Mouse (Mus musculus): ENCODE data around the gene Lgals12. TPM values are rescaled to one million over a fixed set of nuclear protein-coding genes. Genes with fewer than 3 reads are reported as not detected.
A peak's percentile ranks its signal among the peaks of the same experiment; 100 is the strongest.

Lgals12 gene
- not detected in 2 replicates for polyA plus RNA-seq (2015; fragmentation: Nextera tagmentation; extraction: Ambion mirVana)

GRCm38 (mm10) chr19:7606801-7607689 lies at the start of gene Lgals12:
Lgals12 (minus strand) TSS chr19:7607193.
- H3K9me3 ChIP-seq (replicated peaks) = no peaks in the 10 kb centered on the region
- H3K4me3 ChIP-seq (replicated peaks) = no peak within 1 kb of the TSS
- H3K4me1 ChIP-seq (replicated peaks) = peaks cover 9% of the 10 kb centered on the region
- WGBS (ENCODE audit: insufficient replicate concordance) = 12% methylated on average over 15 of the region's 15 CpGs
- no peak within 1 kb of the TSS for H3K9ac ChIP-seq
- ATAC-seq (ENCODE audit: low read depth) (no peak), DNase-seq (no peak)
- H3K27ac ChIP-seq = no peak within 1 kb of the TSS
- H3K36me3 ChIP-seq = no peaks in the 10 kb centered on the region
- peaks cover 44% of the 10 kb centered on the region for H3K27me3 ChIP-seq
- H3K4me2 ChIP-seq = peak within 1 kb of the TSS; percentile 45

- Histone ChIP-seq H3K9me3 (replicated peaks) (no peaks in the 10 kb centered on the region), H3K4me2 (no peak overlapping the region), H3K4me1 (replicated peaks) (no peaks in the 10 kb centered on the region), H3K36me3 (no peaks in the 10 kb centered on the region), H3K9ac (no peak overlapping the region), H3K27ac (no peak overlapping the region), H3K4me3 (replicated peaks) (no peak overlapping the region), H3K27me3 (no peaks in the 10 kb centered on the region)
- WGBS (ENCODE audit: insufficient replicate concordance) = 61% methylated on average over 8 of the region's 8 CpGs
- ATAC-seq (ENCODE audit: low read depth) = no peak
- no peak for DNase-seq
Measured at GRCm38 (mm10) chr19:7648913-7649666, 42.1 kb upstream of the Lgals12 start.

- 40% methylated on average over 1 of the region's 1 CpGs for WGBS (ENCODE audit: insufficient replicate concordance)
Measured at GRCm38 (mm10) chr19:7633786-7634185, 26.8 kb upstream of the Lgals12 start.

DNA sequence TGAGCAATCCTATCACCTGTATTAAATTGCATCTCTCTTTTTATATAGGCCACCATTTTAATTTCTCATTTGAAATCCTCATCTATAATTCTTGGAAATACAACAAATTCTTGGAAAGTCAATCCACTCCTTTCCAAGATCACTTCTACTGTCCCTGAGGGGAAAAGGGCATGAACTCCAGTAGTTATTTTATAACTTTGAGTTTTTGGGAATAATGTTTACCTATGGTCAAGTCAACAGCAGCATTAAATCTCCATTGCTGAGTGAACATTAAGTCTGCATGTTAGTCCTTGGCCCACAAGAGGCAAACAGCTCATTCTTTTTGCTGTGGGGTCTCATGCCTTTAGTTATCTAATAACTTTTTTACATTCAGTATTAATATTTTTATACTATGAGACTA lies 26.0 kb upstream of the Lgals12 start:
- Histone ChIP-seq H3K4me3 (replicated peaks) (no peak overlapping the region), H3K27ac (no peak overlapping the region), H3K9ac (no peak overlapping the region), H3K4me2 (no peak overlapping the region), H3K9me3 (replicated peaks) (no peaks in the 10 kb centered on the region), H3K36me3 (no peaks in the 10 kb centered on the region), H3K4me1 (replicated peaks) (no peaks in the 10 kb centered on the region), H3K27me3 (no peaks in the 10 kb centered on the region)
- ATAC-seq (ENCODE audit: low read depth) = no peak
- DNase-seq = no peak

More at GRCm38 (mm10) chr19:7633786-7634185, 26.8 kb upstream of the Lgals12 start:
- Histone ChIP-seq H3K4me2 (no peak overlapping the region), H3K9ac (no peak overlapping the region), H3K27me3 (no peaks in the 10 kb centered on the region), H3K4me3 (replicated peaks) (no peak overlapping the region), H3K9me3 (replicated peaks) (no peaks in the 10 kb centered on the region), H3K27ac (no peak overlapping the region), H3K4me1 (replicated peaks) (no peaks in the 10 kb centered on the region), H3K36me3 (no peaks in the 10 kb centered on the region)
- ATAC-seq (ENCODE audit: low read depth) (no peak), DNase-seq (no peak)

DNA sequence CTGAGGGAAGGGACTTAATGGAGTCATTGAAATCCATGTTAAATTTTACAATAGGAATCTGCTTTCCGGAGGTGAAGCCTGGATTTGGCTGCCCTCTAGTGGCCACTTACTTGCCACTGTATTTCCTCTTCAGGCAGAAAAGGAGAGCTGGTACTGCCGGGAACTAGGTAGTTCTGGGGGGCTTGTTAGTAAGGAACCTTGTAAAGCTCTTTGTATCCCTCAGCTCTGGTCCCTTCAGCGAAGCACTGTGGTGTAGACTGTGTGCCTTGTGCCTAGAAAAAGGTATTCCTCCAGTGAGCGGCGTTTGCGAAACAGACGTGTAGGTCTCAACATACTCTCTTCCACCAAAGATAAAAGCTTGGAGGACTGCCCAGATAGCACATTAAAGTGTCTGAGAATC lies 10.7 kb upstream of the Lgals12 start:
- DNase-seq (no peak), ATAC-seq (ENCODE audit: low read depth) (no peak)
- H3K4me2 ChIP-seq = no peak overlapping the region
- H3K27me3 ChIP-seq = peaks cover 13% of the 10 kb centered on the region
- WGBS (ENCODE audit: insufficient replicate concordance) = 35% methylated on average over 7 of the region's 7 CpGs
- H3K9ac ChIP-seq = no peak overlapping the region
- no peaks in the 10 kb centered on the region for H3K36me3 ChIP-seq
- no peak overlapping the region for H3K27ac ChIP-seq
- H3K4me1 ChIP-seq (replicated peaks) = no peaks in the 10 kb centered on the region; the same call in 1 of the 2 replicates
- no peaks in the 10 kb centered on the region for H3K9me3 ChIP-seq (replicated peaks)
- no peak overlapping the region for H3K4me3 ChIP-seq (replicated peaks)

DNA sequence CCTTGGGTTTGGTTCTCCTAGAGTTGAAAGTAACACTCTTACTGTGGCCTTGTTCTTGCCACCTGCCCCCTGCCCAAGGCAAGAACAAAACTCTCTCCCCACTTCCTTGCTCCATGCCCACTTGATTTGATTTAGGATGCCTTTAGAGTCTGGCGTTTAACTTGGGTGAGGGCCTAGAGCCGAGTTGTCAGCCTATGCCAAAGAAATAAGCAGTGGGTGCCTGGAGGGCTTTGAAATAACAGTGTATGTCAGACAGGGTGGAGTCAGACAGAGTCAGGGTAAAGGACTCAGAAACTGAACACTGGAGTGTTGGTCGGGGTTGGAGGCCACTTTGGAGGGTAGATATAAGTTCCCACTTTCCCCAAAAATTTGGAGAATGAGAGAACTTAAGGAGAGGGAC lies 10.1 kb upstream of the Lgals12 start:
- ATAC-seq (ENCODE audit: low read depth) (no peak), DNase-seq (no peak)
- 52% methylated on average over 3 of the region's 3 CpGs for WGBS (ENCODE audit: insufficient replicate concordance)
- Histone ChIP-seq H3K27me3 (peaks cover 19% of the 10 kb centered on the region), H3K27ac (no peak overlapping the region), H3K4me3 (replicated peaks) (no peak overlapping the region), H3K9ac (no peak overlapping the region), H3K4me2 (no peak overlapping the region), H3K4me1 (replicated peaks) (peaks cover 6% of the 10 kb centered on the region), H3K36me3 (no peaks in the 10 kb centered on the region), H3K9me3 (replicated peaks) (no peaks in the 10 kb centered on the region)

- ATAC-seq (ENCODE audit: low read depth) = no peak
- Histone ChIP-seq H3K4me3 (replicated peaks) (no peak overlapping the region), H3K4me2 (no peak overlapping the region), H3K9ac (no peak overlapping the region), H3K27ac (no peak overlapping the region), H3K9me3 (replicated peaks) (no peaks in the 10 kb centered on the region), H3K36me3 (no peaks in the 10 kb centered on the region), H3K27me3 (peaks cover 26% of the 10 kb centered on the region), H3K4me1 (replicated peaks) (peaks cover 9% of the 10 kb centered on the region)
- WGBS (ENCODE audit: insufficient replicate concordance) = 69% methylated on average over 5 of the region's 5 CpGs
- DNase-seq = no peak
Measured at GRCm38 (mm10) chr19:7616231-7616930, 9.4 kb upstream of the Lgals12 start.

DNA sequence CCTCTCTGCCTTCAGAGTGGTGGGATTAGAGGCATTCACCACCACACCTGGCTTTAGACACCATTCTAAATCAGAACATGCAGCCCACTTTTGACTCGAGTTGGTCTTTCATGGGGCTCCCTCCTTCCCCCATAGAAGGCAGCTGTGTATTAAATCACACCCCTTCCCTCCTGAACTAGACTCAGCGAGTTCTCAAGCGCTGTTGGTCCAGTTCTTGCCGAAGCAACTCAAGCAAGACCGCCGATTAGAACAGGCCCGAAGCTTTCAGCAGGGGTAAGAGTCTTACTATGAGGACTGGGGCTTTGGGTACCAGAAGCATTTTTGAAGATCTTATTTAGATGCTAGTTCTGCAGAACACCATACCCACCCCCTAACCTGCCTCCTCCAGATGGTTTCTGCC lies 6.2 kb upstream of the Lgals12 start:
- no peak overlapping the region for H3K27ac ChIP-seq
- no peak overlapping the region for H3K9ac ChIP-seq
- no peaks in the 10 kb centered on the region for H3K9me3 ChIP-seq (replicated peaks)
- peaks cover 39% of the 10 kb centered on the region for H3K27me3 ChIP-seq
- H3K36me3 ChIP-seq = no peaks in the 10 kb centered on the region
- H3K4me3 ChIP-seq (replicated peaks) = no peak overlapping the region
- ATAC-seq (ENCODE audit: low read depth) = no peak
- H3K4me1 ChIP-seq (replicated peaks) = peaks cover 9% of the 10 kb centered on the region
- no peak for DNase-seq
- no peak overlapping the region for H3K4me2 ChIP-seq
- 63% methylated on average over 7 of the region's 7 CpGs for WGBS (ENCODE audit: insufficient replicate concordance)

DNA sequence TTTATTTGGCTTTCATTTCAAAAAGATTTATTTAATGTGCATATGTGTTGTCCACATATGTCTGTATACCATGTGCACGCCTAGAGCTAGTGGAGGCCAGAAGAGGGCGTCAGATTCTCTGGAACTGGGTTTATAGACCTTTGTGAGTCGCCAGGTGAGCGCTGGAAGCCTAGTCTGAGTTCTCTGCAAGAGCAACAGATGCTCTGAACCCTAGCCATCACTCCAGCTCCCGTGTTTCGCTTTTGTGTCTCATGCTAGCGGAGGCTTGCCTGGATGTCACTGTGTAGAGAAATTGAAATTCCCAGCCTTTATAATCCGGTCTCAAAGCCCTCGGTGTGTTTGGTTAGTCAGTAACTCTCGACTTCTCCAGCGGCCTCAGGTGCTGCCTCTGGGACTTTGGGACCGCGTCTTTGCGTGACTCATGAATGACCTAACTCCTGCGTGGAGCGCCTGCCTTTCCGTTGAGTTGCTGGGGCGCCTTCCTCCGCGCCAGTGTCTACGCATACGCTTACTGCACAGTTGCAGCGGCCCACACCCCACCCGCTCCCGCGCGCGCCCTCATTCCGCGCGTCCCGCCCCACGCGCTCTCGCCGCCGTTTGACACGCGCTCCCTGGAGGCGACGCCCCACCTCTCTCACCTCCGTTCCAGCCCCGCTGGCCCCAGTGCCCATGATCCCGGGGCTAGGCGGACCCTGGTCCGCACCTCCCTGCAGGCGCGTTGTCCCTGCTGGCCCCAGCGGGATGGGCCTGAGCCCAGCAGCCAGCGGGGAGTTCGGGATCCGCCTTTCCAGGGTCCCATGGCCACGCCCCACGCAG lies 5.2 kb upstream of the Lgals12 start, which contains the start of gene Hrasls5:
Hrasls5 (plus strand) TSS at position 600 of the 816 bp plus-strand sequence.
- Histone ChIP-seq H3K4me1 (replicated peaks) (peaks cover 9% of the 10 kb centered on the region), H3K9ac (peak within 1 kb of the TSS; percentile 17; the same call in 1 of the 2 replicates), H3K36me3 (no peaks in the 10 kb centered on the region), H3K9me3 (replicated peaks) (no peaks in the 10 kb centered on the region), H3K27me3 (peaks cover 48% of the 10 kb centered on the region), H3K4me3 (replicated peaks) (peak within 1 kb of the TSS; percentile 38), H3K27ac (no peak within 1 kb of the TSS), H3K4me2 (peak within 1 kb of the TSS; percentile 62)
- DNase-seq = no peak
- 0 out of 2 replicates have a peak, but pooled peaks have one; percentile 29 for ATAC-seq (ENCODE audit: low read depth)
- WGBS (ENCODE audit: insufficient replicate concordance) = 5% methylated on average over 54 of the region's 54 CpGs

DNA sequence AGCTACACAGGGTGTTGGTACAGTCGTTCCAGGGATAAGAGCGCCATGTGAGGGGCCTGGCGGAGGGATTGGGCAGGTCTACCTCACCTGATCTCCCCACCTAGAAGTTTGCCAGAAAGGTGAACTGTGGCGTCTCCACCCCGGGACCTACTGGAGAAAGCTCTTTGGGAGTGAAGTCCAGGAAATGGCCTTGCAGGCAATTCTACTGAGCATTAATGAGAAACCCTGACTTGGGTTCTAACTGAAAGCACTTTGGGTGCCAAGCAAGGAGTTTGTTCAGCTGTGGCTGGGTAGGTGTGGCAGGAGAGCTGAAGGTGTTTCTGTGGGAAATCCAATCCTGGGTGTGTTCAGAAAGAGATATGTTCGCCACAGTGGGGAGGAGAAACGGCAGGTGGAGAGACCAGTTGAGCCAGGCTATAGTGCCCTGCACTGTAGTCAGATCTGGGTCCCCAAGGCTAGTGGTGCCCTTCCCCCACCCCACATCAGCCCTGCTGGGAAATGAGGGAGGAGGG lies 753 bp upstream of the Lgals12 start:
- DNase-seq = no peak
- Histone ChIP-seq H3K27ac (no peak overlapping the region), H3K4me3 (replicated peaks) (no peak overlapping the region)

More for the DNA sequence above, 753 bp upstream of the Lgals12 start:
- H3K4me1 ChIP-seq (replicated peaks) = peaks cover 16% of the 10 kb centered on the region
- H3K9me3 ChIP-seq (replicated peaks) = no peaks in the 10 kb centered on the region
- H3K9ac ChIP-seq = no peak overlapping the region
- no peak for ATAC-seq (ENCODE audit: low read depth)
- WGBS (ENCODE audit: insufficient replicate concordance) = 64% methylated on average over 7 of the region's 7 CpGs
- no peak overlapping the region for H3K4me2 ChIP-seq
- no peaks in the 10 kb centered on the region for H3K36me3 ChIP-seq
- peaks cover 51% of the 10 kb centered on the region for H3K27me3 ChIP-seq
